Mouse (Mus musculus): ENCODE measurements around the gene Usp8. TPM values are rescaled to one million over a fixed set of nuclear protein-coding genes. Genes with fewer than 3 reads are reported as not detected.

The Usp8 gene
- total and polyA plus RNA-seq, 2 experiments from 2014 or later: 9.0 to 19.0 TPM

DNA sequence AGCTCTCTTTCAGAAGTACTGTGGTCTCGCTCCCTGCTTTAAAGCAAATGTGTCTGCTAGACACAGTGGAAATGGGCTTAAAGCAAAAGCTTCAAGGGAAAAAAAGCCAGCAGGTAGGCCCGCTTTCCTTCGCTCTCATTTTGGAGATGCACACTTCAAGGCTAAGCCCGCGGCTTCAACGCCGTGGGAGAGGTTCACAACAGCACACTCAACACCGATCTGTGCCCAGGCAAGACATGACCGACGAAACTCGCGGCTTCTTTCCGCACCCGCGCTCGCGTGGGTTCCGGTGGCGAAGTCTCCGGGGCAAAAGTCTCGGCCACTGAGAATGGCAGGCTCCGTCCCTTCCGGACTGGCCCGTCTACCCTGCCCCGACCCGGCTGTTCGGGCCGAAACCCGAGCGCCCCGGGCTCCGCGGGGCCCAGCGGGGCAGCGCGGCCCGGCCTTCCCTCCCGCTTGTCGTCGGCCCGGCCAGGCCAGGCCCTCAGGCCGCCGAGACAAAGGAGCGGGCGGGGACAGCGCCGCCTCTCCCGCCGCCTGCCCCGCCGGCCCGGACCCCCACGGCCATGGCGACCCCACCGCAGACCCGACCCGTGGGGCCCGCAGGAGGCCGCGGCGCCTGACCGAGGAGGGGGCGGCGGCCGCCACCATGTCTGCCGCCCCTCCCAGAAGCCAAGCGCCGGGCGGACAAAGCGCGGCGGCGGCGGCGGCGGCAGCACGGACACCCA lies 32.5 kb upstream of the Usp8 start:
- under 1% methylated on average over 74 of the region's 77 CpGs for WGBS
- DNase-seq (ENCODE audit: low spot score): peak; percentile 19

DNA sequence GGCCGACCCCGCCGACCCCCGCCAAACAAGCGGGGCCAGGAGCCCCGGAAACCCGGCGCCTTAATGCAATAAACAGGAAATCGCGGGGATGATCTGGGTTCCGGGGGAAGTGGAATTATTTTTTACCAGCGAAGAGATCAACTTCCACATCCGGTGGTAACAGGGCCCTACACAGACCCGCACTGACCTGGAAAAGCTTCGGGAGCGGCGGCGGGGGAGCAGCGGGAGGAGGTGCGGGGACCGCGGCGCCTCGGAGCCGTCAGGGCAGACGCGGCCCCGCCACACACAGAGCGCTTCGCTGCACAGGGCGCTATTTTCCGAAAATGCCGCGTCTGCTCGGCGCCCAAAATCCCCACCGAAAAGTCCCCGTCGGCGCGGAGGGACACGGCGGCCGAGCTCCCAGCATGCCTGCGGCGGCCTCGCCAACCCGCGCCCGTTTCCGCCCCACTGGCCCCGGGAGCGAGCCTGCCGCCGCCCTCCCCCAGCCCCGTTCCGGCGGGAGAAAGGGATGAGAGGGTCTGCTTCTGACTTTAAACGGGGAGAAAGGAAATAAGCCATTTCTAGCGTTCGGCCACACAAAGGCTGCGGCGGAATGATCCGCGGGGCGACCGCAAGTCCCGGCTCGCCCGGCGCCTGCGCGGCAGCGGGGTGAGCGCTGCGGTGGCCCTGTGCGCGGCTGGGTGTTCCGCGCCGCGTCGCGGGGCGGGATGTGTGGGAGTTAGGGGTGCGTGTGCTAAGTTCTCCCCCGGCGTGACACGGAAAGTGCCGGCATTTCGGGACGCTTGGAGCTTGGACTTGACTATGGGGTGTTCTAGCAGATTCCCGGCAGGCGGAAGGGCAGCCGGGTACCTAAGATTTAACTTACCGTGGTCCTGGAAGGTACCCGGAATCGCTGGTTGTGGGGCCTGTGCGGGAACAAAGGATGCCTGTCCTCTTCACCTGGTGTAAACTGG lies 31.7 kb upstream of the Usp8 start:
- WGBS: under 1% methylated on average over 89 of the region's 99 CpGs
- Histone ChIP-seq H3K27me3 (ENCODE audit: control insufficient read depth, insufficient read depth, low read length) (no peaks in the 10 kb centered on the region), H3K4me3 (ENCODE audit: low read depth, low read length) (peak overlapping the region; percentile 100), H3K4me2 (ENCODE audit: low read depth, low read length) (peak overlapping the region; percentile 77), H3K9ac (replicated peaks; ENCODE audit: low read depth, low read length) (peak overlapping the region; percentile 100), H3K27ac (ENCODE audit: low read depth) (peak overlapping the region; percentile 100), H3K4me1 (ENCODE audit: control insufficient read depth, insufficient read depth) (peaks cover 20% of the 10 kb centered on the region), H3K9me3 (replicated peaks; ENCODE audit: control insufficient read depth, low read length) (no peaks in the 10 kb centered on the region), H3K36me3 (replicated peaks; ENCODE audit: control insufficient read depth, insufficient read depth, low read length) (no peaks in the 10 kb centered on the region; the same call in 1 of the 2 replicates)
- DNase-seq (ENCODE audit: low spot score) (peak; percentile 85), ATAC-seq (ENCODE audit: insufficient read depth, low read depth) (peak; percentile 89)
- TF ChIP-seq CTCF (IDR thresholded peaks at IDR 0.05; ENCODE audit: low read depth) (no peak), EP300 (IDR thresholded peaks at IDR 0.05; ENCODE audit: low read depth) (0 out of 2 replicates have a peak, but pooled peaks have one; percentile 57)

More for the DNA sequence above, 32.5 kb upstream of the Usp8 start:
- Histone ChIP-seq H3K36me3 (replicated peaks; ENCODE audit: control insufficient read depth, insufficient read depth, low read length) (no peaks in the 10 kb centered on the region; the same call in 1 of the 2 replicates), H3K4me2 (ENCODE audit: low read depth, low read length) (peak overlapping the region; percentile 77), H3K27ac (ENCODE audit: low read depth) (peak overlapping the region; percentile 100), H3K9ac (replicated peaks; ENCODE audit: low read depth, low read length) (peak overlapping the region; percentile 100), H3K4me1 (ENCODE audit: control insufficient read depth, insufficient read depth) (peaks cover 20% of the 10 kb centered on the region), H3K27me3 (ENCODE audit: control insufficient read depth, insufficient read depth, low read length) (no peaks in the 10 kb centered on the region), H3K4me3 (ENCODE audit: low read depth, low read length) (peak overlapping the region; percentile 100), H3K9me3 (replicated peaks; ENCODE audit: control insufficient read depth, low read length) (no peaks in the 10 kb centered on the region)
- no peak for TF ChIP-seq CTCF (IDR thresholded peaks at IDR 0.05; ENCODE audit: low read depth)
- TF ChIP-seq EP300 (IDR thresholded peaks at IDR 0.05; ENCODE audit: low read depth): no peak
- peak; percentile 69 for ATAC-seq (ENCODE audit: insufficient read depth, low read depth)

DNA sequence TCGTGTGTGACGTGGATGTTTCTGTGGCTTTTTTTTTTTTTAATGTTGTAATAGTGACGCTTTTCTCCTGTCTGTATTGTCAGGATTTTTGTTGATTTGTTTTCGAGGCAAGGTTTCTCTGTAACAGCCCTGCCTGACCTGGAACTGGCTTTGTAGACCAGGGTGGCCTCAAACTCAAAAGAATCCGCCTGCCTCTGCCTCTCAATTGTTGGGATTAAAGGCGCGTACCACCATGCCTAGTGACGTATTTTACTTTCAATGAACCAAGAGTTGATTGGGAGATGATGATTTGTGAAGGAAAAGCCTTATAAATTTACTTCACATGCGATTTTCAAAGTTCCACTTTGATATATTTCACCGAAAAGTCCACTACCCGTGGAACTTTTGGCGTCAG lies 31.0 kb upstream of the Usp8 start, which contains the start of gene Gabpb1:
Gene Gabpb1 (minus strand): TSS at position 216 of the 394 bp plus-strand sequence.
- no peaks in the 10 kb centered on the region; the same call in 1 of the 2 replicates for H3K36me3 ChIP-seq (replicated peaks; ENCODE audit: control insufficient read depth, insufficient read depth, low read length)
- ATAC-seq (ENCODE audit: insufficient read depth, low read depth) (no peak), DNase-seq (ENCODE audit: low spot score) (no peak)
- 19% methylated on average over 12 of the region's 12 CpGs for WGBS
- TF ChIP-seq CTCF (IDR thresholded peaks at IDR 0.05; ENCODE audit: low read depth) (no peak), EP300 (IDR thresholded peaks at IDR 0.05; ENCODE audit: low read depth) (no peak)
- peak within 1 kb of the TSS; percentile 100 for H3K27ac ChIP-seq (ENCODE audit: low read depth)
- no peaks in the 10 kb centered on the region for H3K9me3 ChIP-seq (replicated peaks; ENCODE audit: control insufficient read depth, low read length)
- H3K9ac ChIP-seq (replicated peaks; ENCODE audit: low read depth, low read length): peak within 1 kb of the TSS; percentile 100
- H3K4me2 ChIP-seq (ENCODE audit: low read depth, low read length): peak within 1 kb of the TSS; percentile 77
- H3K4me3 ChIP-seq (ENCODE audit: low read depth, low read length): peak within 1 kb of the TSS; percentile 100
- no peaks in the 10 kb centered on the region for H3K27me3 ChIP-seq (ENCODE audit: control insufficient read depth, insufficient read depth, low read length)
- H3K4me1 ChIP-seq (ENCODE audit: control insufficient read depth, insufficient read depth): peaks cover 20% of the 10 kb centered on the region

DNA sequence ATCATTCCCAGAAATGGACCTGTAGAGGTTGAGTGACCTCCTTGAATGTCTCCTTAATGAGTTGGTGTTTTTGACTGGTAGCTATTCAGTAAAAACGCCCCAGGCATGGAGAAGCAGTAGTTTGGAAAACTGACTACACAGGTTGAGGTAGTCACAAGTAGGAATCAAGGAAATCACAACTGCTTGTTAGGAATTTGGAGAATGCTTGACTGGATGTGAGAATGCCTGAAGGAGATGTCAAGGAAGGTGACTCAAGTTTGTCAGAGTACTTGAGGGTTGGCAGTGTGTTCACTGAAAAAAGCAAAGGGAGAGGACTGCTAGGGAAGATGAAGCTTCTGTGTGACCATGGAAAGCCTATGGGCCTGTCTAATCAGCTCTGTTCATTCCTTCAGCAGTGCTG lies 29.8 kb upstream of the Usp8 start:
- ATAC-seq (ENCODE audit: insufficient read depth, low read depth) (no peak), DNase-seq (ENCODE audit: low spot score) (no peak)
- H3K4me3 ChIP-seq (ENCODE audit: low read depth, low read length): no peak overlapping the region
- no peak overlapping the region for H3K9ac ChIP-seq (replicated peaks; ENCODE audit: low read depth, low read length)
- H3K36me3 ChIP-seq (replicated peaks; ENCODE audit: control insufficient read depth, insufficient read depth, low read length): no peaks in the 10 kb centered on the region; the same call in 1 of the 2 replicates
- no peak overlapping the region for H3K27ac ChIP-seq (ENCODE audit: low read depth)
- H3K4me1 ChIP-seq (ENCODE audit: control insufficient read depth, insufficient read depth): peaks cover 25% of the 10 kb centered on the region
- 86% methylated on average over 1 of the region's 1 CpGs for WGBS
- H3K27me3 ChIP-seq (ENCODE audit: control insufficient read depth, insufficient read depth, low read length): no peaks in the 10 kb centered on the region
- TF ChIP-seq CTCF (IDR thresholded peaks at IDR 0.05; ENCODE audit: low read depth): no peak
- no peak for TF ChIP-seq EP300 (IDR thresholded peaks at IDR 0.05; ENCODE audit: low read depth)
- H3K9me3 ChIP-seq (replicated peaks; ENCODE audit: control insufficient read depth, low read length): no peaks in the 10 kb centered on the region
- H3K4me2 ChIP-seq (ENCODE audit: low read depth, low read length): no peak overlapping the region

DNA sequence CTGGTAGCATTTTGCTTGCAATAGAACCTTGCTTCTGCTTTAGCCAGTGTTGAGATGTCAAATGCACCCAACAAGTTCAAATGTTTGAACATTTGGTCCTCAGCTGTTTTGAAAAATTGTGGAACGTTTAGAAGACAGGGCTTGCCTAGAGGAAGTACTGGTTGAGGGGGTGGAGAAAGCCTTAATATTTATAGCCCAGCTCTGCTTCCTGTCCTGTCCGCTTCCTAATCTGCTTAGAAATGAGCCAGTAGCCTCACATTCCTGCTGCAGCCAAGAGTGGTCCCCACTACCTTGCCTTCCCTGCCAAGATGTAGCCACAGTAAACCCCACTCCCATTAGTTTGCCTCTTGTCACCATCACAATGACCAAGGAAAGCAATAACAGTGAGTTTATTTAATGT lies 24.8 kb upstream of the Usp8 start:
- H3K27me3 ChIP-seq (ENCODE audit: control insufficient read depth, insufficient read depth, low read length): no peaks in the 10 kb centered on the region
- no peak overlapping the region for H3K9ac ChIP-seq (replicated peaks; ENCODE audit: low read depth, low read length)
- peak overlapping the region; percentile 71 for H3K27ac ChIP-seq (ENCODE audit: low read depth)
- no peak overlapping the region for H3K4me2 ChIP-seq (ENCODE audit: low read depth, low read length)
- H3K4me3 ChIP-seq (ENCODE audit: low read depth, low read length): no peak overlapping the region
- peak; percentile 39 for DNase-seq (ENCODE audit: low spot score)
- peaks cover 19% of the 10 kb centered on the region for H3K4me1 ChIP-seq (ENCODE audit: control insufficient read depth, insufficient read depth)
- WGBS: 19% methylated on average over 2 of the region's 2 CpGs
- no peaks in the 10 kb centered on the region for H3K9me3 ChIP-seq (replicated peaks; ENCODE audit: control insufficient read depth, low read length)
- no peak for ATAC-seq (ENCODE audit: insufficient read depth, low read depth)
- no peaks in the 10 kb centered on the region; the same call in 1 of the 2 replicates for H3K36me3 ChIP-seq (replicated peaks; ENCODE audit: control insufficient read depth, insufficient read depth, low read length)
- TF ChIP-seq CTCF (IDR thresholded peaks at IDR 0.05; ENCODE audit: low read depth): no peak

Data from heart, postnatal 0 days (tissue).